Comparison of ENCODE assay signal across 8 mouse cellular contexts in genomic region chr1:136135046-136135445, GRCm38 (mm10). TPM values are rescaled to one million over a fixed set of nuclear protein-coding genes. Genes with fewer than 3 reads are reported as not detected.
A peak's percentile ranks its signal among the peaks of the same experiment; 100 is the strongest.
DNase-seq lines count a peak whose midpoint lies in the region; ATAC-seq lines count a peak whose summit lies in the region.

No protein-coding gene starts in this region.

- no peaks in the 10 kb centered on the region for H3K9me3 ChIP-seq in heart, embryonic 11.5 days (replicated peaks; ENCODE audit: control insufficient read depth, low read length)
- no peaks in the 10 kb centered on the region for H3K9me3 ChIP-seq in lung, embryonic 16.5 days (ENCODE audit: control insufficient read depth, low read length)
- H3K9me3 ChIP-seq in kidney, embryonic 16.5 days (ENCODE audit: low read length) = no peaks in the 10 kb centered on the region

- peak; percentile 68 for ATAC-seq in CD4-positive, CD25-positive, alpha-beta regulatory T cell, adult 4 months
- ATAC-seq in heart, embryonic 11.5 days (replicated peaks; ENCODE audit: insufficient number of reproducible peaks, low FRiP score, low TSS enrichment) = no peak
- no peak for ATAC-seq in lung, embryonic 16.5 days (ENCODE audit: low read depth)
- ATAC-seq in kidney, embryonic 16.5 days (ENCODE audit: low FRiP score, low TSS enrichment) = no peak

- peak overlapping the region; percentile 70 for H3K27ac ChIP-seq in heart, embryonic 11.5 days (ENCODE audit: low read depth, low read length)
- H3K27ac ChIP-seq in lung, embryonic 16.5 days (ENCODE audit: low read length) = peak overlapping the region; percentile 41; the same call in 1 of the 2 replicates
- H3K27ac ChIP-seq in kidney, embryonic 16.5 days (ENCODE audit: low read length) = no peak overlapping the region

- no peaks in the 10 kb centered on the region for H3K27me3 ChIP-seq in heart, embryonic 11.5 days (ENCODE audit: control insufficient read depth, insufficient read depth, low read length)
- H3K27me3 ChIP-seq in lung, embryonic 16.5 days (ENCODE audit: control insufficient read depth, insufficient read depth, low read depth, low read length) = no peaks in the 10 kb centered on the region
- H3K27me3 ChIP-seq in kidney, embryonic 16.5 days (ENCODE audit: insufficient read depth, low read length) = no peaks in the 10 kb centered on the region

- peaks cover 92% of the 10 kb centered on the region for H3K4me1 ChIP-seq in heart, embryonic 11.5 days (ENCODE audit: control insufficient read depth, insufficient read depth, low read length)
- peaks cover 84% of the 10 kb centered on the region for H3K4me1 ChIP-seq in lung, embryonic 16.5 days (replicated peaks; ENCODE audit: control insufficient read depth, insufficient read depth, low read length)
- peaks cover 89% of the 10 kb centered on the region for H3K4me1 ChIP-seq in kidney, embryonic 16.5 days (ENCODE audit: insufficient read depth, low read length)

- WGBS in heart, embryonic 11.5 days (ENCODE audit: insufficient replicate concordance) = 25% methylated on average over 1 of the region's 1 CpGs
- WGBS in lung, embryonic 16.5 days = 20% methylated on average over 1 of the region's 1 CpGs
- 25% methylated on average over 1 of the region's 1 CpGs for WGBS in kidney, embryonic 16.5 days

- 0 out of 2 replicates have a peak overlapping the region, but pooled peaks have one; percentile 46 for H3K9ac ChIP-seq in heart, embryonic 11.5 days (ENCODE audit: low read depth, low read length)
- no peak overlapping the region for H3K9ac ChIP-seq in lung, embryonic 16.5 days (ENCODE audit: low read length)
- no peak overlapping the region for H3K9ac ChIP-seq in kidney, embryonic 16.5 days (replicated peaks; ENCODE audit: low read length)

- peak; percentile 51 for DNase-seq in 3T3-L1 (ENCODE audit: low read depth, low spot score)
- peak; percentile 70 to 81 for DNase-seq in spleen, adult 18-20 months
- no peak for DNase-seq in right cerebral cortex, postnatal 4 days
- DNase-seq in cerebellum, adult 9-10 months = no peak

- no peak overlapping the region for H3K4me3 ChIP-seq in heart, embryonic 11.5 days (ENCODE audit: low read depth, low read length)
- H3K4me3 ChIP-seq in lung, embryonic 16.5 days (ENCODE audit: low read length) = no peak overlapping the region
- H3K4me3 ChIP-seq in kidney, embryonic 16.5 days (ENCODE audit: low read length) = no peak overlapping the region

- H3K36me3 ChIP-seq in heart, embryonic 11.5 days (ENCODE audit: control insufficient read depth, insufficient read depth, low read length) = no peaks in the 10 kb centered on the region
- no peaks in the 10 kb centered on the region for H3K36me3 ChIP-seq in lung, embryonic 16.5 days (ENCODE audit: control insufficient read depth, insufficient read depth, low read length)
- H3K36me3 ChIP-seq in kidney, embryonic 16.5 days (ENCODE audit: insufficient read depth, low read length) = no peaks in the 10 kb centered on the region

- no peak overlapping the region for H3K4me2 ChIP-seq in heart, embryonic 11.5 days
- H3K4me2 ChIP-seq in lung, embryonic 16.5 days (ENCODE audit: low read depth, low read length) = no peak overlapping the region
- H3K4me2 ChIP-seq in kidney, embryonic 16.5 days (replicated peaks; ENCODE audit: low read depth, low read length) = no peak overlapping the region

RNA-seq across cellular contexts. Expression of gene Kif21b, which starts 3.9 kb away (rescaled TPM):
- polyA plus RNA-seq in CD4-positive, CD25-positive, alpha-beta regulatory T cell, adult 4 months (2017; shearing (Covaris generic)) = 10 to 100 TPM; 34.7 to 38.6 TPM
- polyA plus RNA-seq in heart, embryonic 11.5 days (2014; fragmentation: Nextera tagmentation; extraction: Ambion mirVana) = 3.9 TPM in 2 replicates
- 2.2 and 2.6 TPM in 2 replicates for polyA plus RNA-seq in lung, embryonic 16.5 days (2015; fragmentation: Nextera tagmentation; extraction: Ambion mirVana)
- 2.2 TPM in 2 replicates for polyA plus RNA-seq in kidney, embryonic 16.5 days (2015; fragmentation: Nextera tagmentation; extraction: Ambion mirVana)

Comparison
In these comparisons a context has a peak if more than half of its experiments do, and no peak if none do; other contexts are left out.
1. DNase-seq: peak in 3T3-L1 (single experiment) and spleen, adult 18-20 months (2 of 2); none in right cerebral cortex, postnatal 4 days (single experiment) and cerebellum, adult 9-10 months (single experiment).